Mouse (Mus musculus) adrenal gland, adult 18-20 months (tissue): Measurements from ENCODE around the gene Wdr70. TPM values are rescaled to one million over a fixed set of nuclear protein-coding genes. Genes with fewer than 3 reads are reported as not detected.

Experiments used
- DNase-seq, 2 experiments: peaks; one replicate each; pipeline ENCODE4 v3.0.0; 2021 to 2022; ENCODE audit warnings: low spot score in 2 of 2
- microRNA-seq, 2 experiments: library from miRNA; unstranded; fragments of <30 nt; microRNA quantifications; one replicate each; pipeline ENCODE4 v1.2.0; 2021; ENCODE audit warnings: borderline number of aligned reads in 2 of 2
- total RNA-seq, 2 experiments: library from RNA; stranded (reverse); gene quantifications; 1 replicate in 1 of 2; 2 replicates in 1 of 2; pipeline ENCODE4 v1.2.3; 2021

Wdr70 gene
- total RNA-seq, 2 experiments from 2014 or later, result 30.1 to 31.1 TPM

- DNase-seq, result no peak
Observed at GRCm38 (mm10) chr15:7872473-7872872, 226.5 kb downstream of the Wdr70 start.

- DNase-seq, result no peak
Observed at GRCm38 (mm10) chr15:7865305-7865704, 233.7 kb downstream of the Wdr70 start.

- no peak for DNase-seq
Observed at GRCm38 (mm10) chr15:7863328-7863727, 235.7 kb downstream of the Wdr70 start.

GRCm38 (mm10) chr15:7862890-7863289, 236.1 kb downstream of the Wdr70 start:
- no peak for DNase-seq

GRCm38 (mm10) chr15:7858841-7859240, 240.2 kb downstream of the Wdr70 start:
- no peak for DNase-seq

GRCm38 (mm10) chr15:7857418-7857817, 241.6 kb downstream of the Wdr70 start:
- DNase-seq, result no peak

- no peak for DNase-seq
Observed at GRCm38 (mm10) chr15:7842398-7842797, 256.6 kb downstream of the Wdr70 start.

GRCm38 (mm10) chr15:7841664-7842063, 257.3 kb downstream of the Wdr70 start:
- no peak for DNase-seq

- no peak for DNase-seq
Observed at GRCm38 (mm10) chr15:7838921-7839309, 260.1 kb downstream of the Wdr70 start.

GRCm38 (mm10) chr15:7838060-7838920, 260.7 kb downstream of the Wdr70 start:
- DNase-seq, result no peak

- no peak for DNase-seq
Observed at GRCm38 (mm10) chr15:7835404-7835803, 263.6 kb downstream of the Wdr70 start.

- no peak for DNase-seq
Observed at GRCm38 (mm10) chr15:7825530-7825929, 273.5 kb downstream of the Wdr70 start.

- DNase-seq, result no peak
Observed at GRCm38 (mm10) chr15:7823886-7824285, 275.1 kb downstream of the Wdr70 start.

Small RNA genes within 50 kb of the gene (microRNA-seq; reads per million reads assigned to microRNA genes)
- gene Gm27529, result 0 reads per million in 2 experiments

Other genes with a start within 250 kb of the Wdr70 start
- gene Nup155, start 10.1 kb upstream of the Wdr70 start, total RNA-seq, result 10 to 100 TPM; 12.2 to 15.9 TPM
- 1 to 10 TPM; 7.2 to 9.1 TPM for gene Cplane1, start 69.9 kb upstream of the Wdr70 start, total RNA-seq